Mouse (Mus musculus): ENCODE measurements at regions not wholly inside any gene's neighbourhood (a gene's known extent, or its start where the extent isn't known, plus 50 kb on each side); places are given as distances from the start of the nearest gene placed in this dataset.
"Not testable (repeated sequence)": the region's sequence is repeated elsewhere in the genome, so short reads cannot be mapped to it uniquely, and the experiment has no call there.

DNA sequence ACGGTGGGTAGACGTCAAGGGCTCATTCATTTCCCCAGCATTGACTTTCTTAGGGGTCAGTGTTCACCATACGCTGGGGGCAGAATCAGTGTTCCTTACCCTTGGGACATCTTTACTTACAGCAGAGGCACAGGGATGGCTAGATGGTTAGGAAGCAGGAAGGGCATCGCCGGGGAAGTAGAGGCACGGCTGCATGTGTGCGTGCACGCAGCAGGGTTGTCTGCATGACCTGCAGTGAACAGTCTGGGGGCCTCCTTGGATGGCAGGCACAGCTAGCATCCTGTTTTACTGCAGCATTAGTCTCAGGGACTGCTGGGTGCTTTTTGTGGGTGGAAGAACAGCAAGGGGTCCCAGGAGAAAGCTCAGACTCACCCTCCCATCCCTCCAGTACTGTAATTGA is 68.5 kb upstream of the Gadl1 start:
- H3K4me1 ChIP-seq (replicated peaks; ENCODE audit: control insufficient read depth, insufficient read depth): no peaks in the 10 kb centered on the region
- WGBS: 80% methylated on average over 8 of the region's 8 CpGs
- H3K4me2 ChIP-seq (replicated peaks; ENCODE audit: low read depth): no peak overlapping the region
- no peaks in the 10 kb centered on the region for H3K36me3 ChIP-seq (ENCODE audit: control insufficient read depth, insufficient read depth, low read length)
- H3K4me3 ChIP-seq (ENCODE audit: low read depth, low read length): no peak overlapping the region
- no peak overlapping the region for H3K9ac ChIP-seq (ENCODE audit: low read length)
- no peak for ATAC-seq (ENCODE audit: low FRiP score, low TSS enrichment)
- TF ChIP-seq EP300 (optimal IDR thresholded peaks at IDR 0.05): no peak
- no peak for TF ChIP-seq CTCF (IDR thresholded peaks at IDR 0.05; ENCODE audit: low read depth)
- H3K9me3 ChIP-seq (ENCODE audit: control insufficient read depth, low read length): no peaks in the 10 kb centered on the region
- H3K27ac ChIP-seq (replicated peaks): no peak overlapping the region
- DNase-seq (ENCODE audit: low spot score): no peak
- no peaks in the 10 kb centered on the region for H3K27me3 ChIP-seq (ENCODE audit: control insufficient read depth, insufficient read depth, low read length)

DNA sequence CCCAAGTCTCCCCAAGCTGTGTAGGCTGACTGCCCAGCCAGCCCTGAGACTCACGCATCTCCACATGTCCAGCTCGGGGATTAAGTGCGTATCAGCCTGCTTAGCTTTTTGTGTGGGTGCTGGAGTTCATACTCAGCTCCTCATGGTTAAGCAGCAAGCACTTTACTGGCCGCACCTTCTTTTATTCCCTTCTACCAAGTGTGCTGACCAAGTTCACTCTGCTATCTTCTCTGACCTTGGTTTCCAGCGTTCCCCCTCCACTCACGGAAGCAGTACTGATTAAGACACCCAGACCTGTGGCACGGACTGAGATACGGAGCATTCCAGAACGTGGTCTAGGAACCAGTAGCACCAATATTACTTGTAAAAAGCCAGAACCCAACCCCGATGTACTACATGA is 67.6 kb upstream of the Gadl1 start:
- no peak for ATAC-seq (ENCODE audit: low FRiP score, low TSS enrichment)

DNA sequence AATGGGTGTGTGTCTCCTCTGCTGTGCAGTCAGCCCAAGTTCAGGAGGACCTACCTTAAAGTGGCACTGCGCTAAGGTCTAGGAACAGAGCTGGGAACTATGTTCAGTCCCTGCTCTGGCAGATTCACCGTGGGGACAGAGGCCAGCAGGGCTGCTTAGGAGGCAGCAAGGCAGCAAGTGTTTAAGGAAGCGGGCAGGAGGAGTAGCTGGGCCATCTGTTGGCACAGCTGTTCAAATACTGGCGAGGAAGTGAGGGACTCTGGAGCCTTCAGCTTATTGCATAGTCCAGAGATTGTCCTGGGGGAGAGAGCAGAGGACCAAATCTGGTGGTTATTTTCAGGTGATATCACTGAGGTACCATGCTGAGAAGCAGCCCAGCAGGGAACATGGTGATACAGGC is 64.9 kb upstream of the Gadl1 start:
- no peak for ATAC-seq (ENCODE audit: low FRiP score, low TSS enrichment)
- WGBS: 50% methylated on average over 4 of the region's 4 CpGs

More for the DNA sequence above, 67.6 kb upstream of the Gadl1 start:
- 62% methylated on average over 10 of the region's 10 CpGs for WGBS
- Histone ChIP-seq H3K4me2 (replicated peaks; ENCODE audit: low read depth) (no peak overlapping the region), H3K27me3 (ENCODE audit: control insufficient read depth, insufficient read depth, low read length) (no peaks in the 10 kb centered on the region), H3K4me3 (ENCODE audit: low read depth, low read length) (no peak overlapping the region), H3K36me3 (ENCODE audit: control insufficient read depth, insufficient read depth, low read length) (no peaks in the 10 kb centered on the region), H3K9me3 (ENCODE audit: control insufficient read depth, low read length) (no peaks in the 10 kb centered on the region), H3K27ac (replicated peaks) (no peak overlapping the region), H3K4me1 (replicated peaks; ENCODE audit: control insufficient read depth, insufficient read depth) (no peaks in the 10 kb centered on the region), H3K9ac (ENCODE audit: low read length) (no peak overlapping the region)
- no peak for DNase-seq (ENCODE audit: low spot score)
- no peak for TF ChIP-seq EP300 (optimal IDR thresholded peaks at IDR 0.05)
- no peak for TF ChIP-seq CTCF (IDR thresholded peaks at IDR 0.05; ENCODE audit: low read depth)

DNA sequence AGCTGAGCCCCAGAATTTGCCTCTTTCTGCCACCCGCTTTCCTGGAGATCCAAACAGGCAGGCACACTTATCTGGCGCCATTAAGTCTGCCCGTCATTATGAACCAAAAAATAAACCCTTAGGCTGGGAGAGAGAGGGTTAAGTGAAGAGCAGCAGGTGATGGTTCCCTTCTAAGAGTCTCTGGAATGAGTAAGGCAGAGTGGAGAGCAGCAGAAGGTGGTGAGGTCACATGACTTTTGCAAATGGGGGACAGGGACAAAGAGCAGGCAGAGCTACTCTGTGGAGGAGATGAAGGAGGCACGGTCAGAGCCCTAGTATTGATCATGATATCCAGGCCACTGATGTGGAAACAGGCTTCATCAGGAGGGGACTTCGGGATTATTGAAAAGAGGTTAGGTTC is 64.2 kb upstream of the Gadl1 start:
- H3K4me1 ChIP-seq (replicated peaks; ENCODE audit: control insufficient read depth, insufficient read depth): no peaks in the 10 kb centered on the region
- no peak overlapping the region for H3K27ac ChIP-seq (replicated peaks)
- no peak overlapping the region for H3K9ac ChIP-seq (ENCODE audit: low read length)
- ATAC-seq (ENCODE audit: low FRiP score, low TSS enrichment) (no peak), DNase-seq (ENCODE audit: low spot score) (no peak)
- no peaks in the 10 kb centered on the region for H3K27me3 ChIP-seq (ENCODE audit: control insufficient read depth, insufficient read depth, low read length)
- H3K36me3 ChIP-seq (ENCODE audit: control insufficient read depth, insufficient read depth, low read length): no peaks in the 10 kb centered on the region
- H3K4me3 ChIP-seq (ENCODE audit: low read depth, low read length): no peak overlapping the region
- 80% methylated on average over 5 of the region's 5 CpGs for WGBS
- no peaks in the 10 kb centered on the region for H3K9me3 ChIP-seq (ENCODE audit: control insufficient read depth, low read length)
- TF ChIP-seq CTCF (IDR thresholded peaks at IDR 0.05; ENCODE audit: low read depth) (no peak), EP300 (optimal IDR thresholded peaks at IDR 0.05) (no peak)
- no peak overlapping the region for H3K4me2 ChIP-seq (replicated peaks; ENCODE audit: low read depth)

More for the DNA sequence above, 64.9 kb upstream of the Gadl1 start:
- Histone ChIP-seq H3K4me3 (ENCODE audit: low read depth, low read length) (no peak overlapping the region), H3K9ac (ENCODE audit: low read length) (no peak overlapping the region), H3K4me1 (replicated peaks; ENCODE audit: control insufficient read depth, insufficient read depth) (no peaks in the 10 kb centered on the region), H3K27ac (replicated peaks) (no peak overlapping the region), H3K9me3 (ENCODE audit: control insufficient read depth, low read length) (no peaks in the 10 kb centered on the region), H3K27me3 (ENCODE audit: control insufficient read depth, insufficient read depth, low read length) (no peaks in the 10 kb centered on the region), H3K36me3 (ENCODE audit: control insufficient read depth, insufficient read depth, low read length) (no peaks in the 10 kb centered on the region), H3K4me2 (replicated peaks; ENCODE audit: low read depth) (no peak overlapping the region)
- TF ChIP-seq EP300 (optimal IDR thresholded peaks at IDR 0.05): no peak
- TF ChIP-seq CTCF (IDR thresholded peaks at IDR 0.05; ENCODE audit: low read depth): no peak
- DNase-seq (ENCODE audit: low spot score): no peak

DNA sequence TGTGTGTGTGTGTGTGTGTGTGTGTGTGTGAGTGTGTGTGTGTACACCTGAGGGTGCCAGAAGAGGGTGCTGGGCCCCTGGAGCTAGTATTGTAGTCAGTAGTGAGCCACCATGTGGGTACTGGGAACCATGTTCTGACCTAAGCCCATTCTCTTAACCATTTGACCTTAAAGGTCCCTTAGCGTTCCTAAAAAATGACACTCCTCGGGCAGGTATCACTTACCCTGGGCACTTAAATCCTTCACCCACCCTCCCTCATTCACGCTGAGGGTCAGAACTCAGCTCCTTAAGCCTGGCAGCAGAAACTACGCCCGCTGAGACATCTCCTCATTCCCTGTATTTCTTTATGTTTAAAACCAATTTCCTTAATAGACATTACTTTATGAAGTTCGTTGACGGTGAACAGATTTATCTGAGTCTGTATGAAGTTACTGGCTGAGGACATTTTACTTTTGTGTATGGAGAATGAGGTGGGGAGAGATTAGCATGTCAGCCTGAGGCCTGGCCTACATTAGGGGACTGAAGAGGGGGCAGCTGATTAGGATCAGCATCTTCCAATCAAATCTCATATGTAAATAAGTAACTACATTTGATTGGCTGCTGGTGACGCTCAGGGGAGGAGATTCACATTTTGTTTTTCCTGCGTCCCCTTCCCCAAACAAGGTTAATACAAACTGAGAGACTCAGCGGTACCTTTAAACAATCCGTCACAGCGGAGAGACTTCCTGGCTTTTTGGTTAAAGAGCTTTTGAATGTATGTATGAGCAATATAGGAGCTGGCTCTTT is 61.8 kb upstream of the Gadl1 start:
- Histone ChIP-seq H3K4me2 (replicated peaks; ENCODE audit: low read depth) (peak overlapping the region; percentile 15), H3K9ac (ENCODE audit: low read length) (no peak overlapping the region), H3K27ac (replicated peaks) (no peak overlapping the region), H3K4me1 (replicated peaks; ENCODE audit: control insufficient read depth, insufficient read depth) (no peaks in the 10 kb centered on the region), H3K4me3 (ENCODE audit: low read depth, low read length) (no peak overlapping the region), H3K27me3 (ENCODE audit: control insufficient read depth, insufficient read depth, low read length) (no peaks in the 10 kb centered on the region), H3K36me3 (ENCODE audit: control insufficient read depth, insufficient read depth, low read length) (no peaks in the 10 kb centered on the region), H3K9me3 (ENCODE audit: control insufficient read depth, low read length) (no peaks in the 10 kb centered on the region)
- ATAC-seq (ENCODE audit: low FRiP score, low TSS enrichment) (peak; percentile 38; the same call in 1 of the 2 replicates), DNase-seq (ENCODE audit: low spot score) (no peak)
- 28% methylated on average over 12 of the region's 12 CpGs for WGBS
- TF ChIP-seq CTCF (IDR thresholded peaks at IDR 0.05; ENCODE audit: low read depth) (no peak), EP300 (optimal IDR thresholded peaks at IDR 0.05) (no peak)

DNA sequence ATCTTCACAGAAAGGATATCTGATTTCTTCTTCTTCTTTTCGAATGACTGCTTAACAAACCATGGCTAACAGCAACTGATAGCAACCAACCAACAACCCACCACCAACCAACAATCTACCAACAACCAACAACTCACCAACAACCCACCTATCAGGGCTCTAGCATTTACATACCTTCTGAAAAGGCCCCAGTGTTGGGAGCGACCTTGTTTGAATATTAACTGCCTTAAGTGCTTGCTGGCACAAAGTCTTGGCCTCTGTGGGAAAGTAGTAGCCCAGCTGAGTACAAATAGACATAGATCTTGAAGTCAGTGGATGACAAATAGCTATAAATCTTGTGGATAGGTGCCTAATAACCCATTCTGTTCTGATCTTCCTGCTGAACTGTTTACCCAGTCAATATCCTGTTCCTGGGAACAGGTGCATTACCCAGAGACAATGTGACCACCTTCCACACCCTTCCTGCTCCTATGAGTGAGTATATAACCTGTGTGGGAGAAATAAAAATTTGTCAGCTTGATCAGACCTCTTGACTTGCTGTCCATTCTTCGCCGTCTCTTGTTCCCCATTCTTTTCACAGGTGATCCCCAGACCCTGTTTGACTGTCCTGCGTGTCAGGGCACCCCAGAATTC is 55.9 kb upstream of the Gadl1 start:
- 70% methylated on average over 5 of the region's 5 CpGs for WGBS
- not testable (repeated sequence) for ATAC-seq (ENCODE audit: low FRiP score, low TSS enrichment); H3K9me3 ChIP-seq (ENCODE audit: control insufficient read depth, low read length); H3K36me3 ChIP-seq (ENCODE audit: control insufficient read depth, insufficient read depth, low read length); H3K27me3 ChIP-seq (ENCODE audit: control insufficient read depth, insufficient read depth, low read length); DNase-seq (ENCODE audit: low spot score); H3K4me1 ChIP-seq (replicated peaks; ENCODE audit: control insufficient read depth, insufficient read depth); H3K27ac ChIP-seq (replicated peaks); H3K4me2 ChIP-seq (replicated peaks; ENCODE audit: low read depth); H3K9ac ChIP-seq (ENCODE audit: low read length); H3K4me3 ChIP-seq (ENCODE audit: low read depth, low read length)

Data from stomach, postnatal 0 days (tissue).